Mouse (Mus musculus) kidney, adult 2 months (tissue): ENCODE measurements around the gene Zfp462.

ENCODE experiments used
- CTCF ChIP-seq: fragments of 200-500 bp; conservative IDR thresholded peaks from 2 replicates; pipeline ENCODE4 v1.5.1; 2011; ENCODE audit warnings: low read depth, mild to moderate bottlenecking, control low read depth, low read length, moderate library complexity, mixed read lengths; ENCODE audit not compliant: insufficient read depth, insufficient read length
- POLR2A ChIP-seq: fragments of 200-500 bp; IDR thresholded peaks from one replicate; pipeline ENCODE4 v1.6.1; 2011; ENCODE audit warnings: low read depth, low read length, control low read depth

DNA sequence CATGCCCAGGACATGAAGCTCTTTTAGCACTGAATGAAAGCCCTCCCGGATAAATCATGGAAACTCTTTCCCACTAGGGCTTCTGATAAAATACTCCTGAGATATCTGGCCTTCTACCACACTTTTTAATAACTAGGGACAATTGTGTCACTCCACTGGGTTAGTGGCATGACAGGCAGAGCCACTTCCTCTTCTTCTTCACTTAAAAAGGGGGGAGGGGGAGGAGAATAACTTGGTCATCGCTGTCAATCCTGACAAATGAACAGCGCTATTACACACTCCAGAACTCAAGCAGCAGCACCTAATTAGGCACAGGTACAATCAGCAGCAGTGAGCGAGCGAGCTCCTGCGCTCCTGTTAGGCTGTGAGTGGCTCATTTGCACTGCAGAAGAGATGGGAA lies 153.5 kb downstream of the Zfp462 start:
- TF ChIP-seq POLR2A (no peak), CTCF (no peak)
